Mouse (Mus musculus) embryonic facial prominence, embryonic 10.5 days (tissue): Measurements from ENCODE around the gene Ncam1. TPM values are rescaled to one million over a fixed set of nuclear protein-coding genes. Genes with fewer than 3 reads are reported as not detected.

Experiments used
- DNase-seq: peaks from one replicate; pipeline ENCODE4 v3.0.0-alpha.2; 2017; ENCODE audit warnings: low spot score
- H3K27ac ChIP-seq: fragments of 300-500 bp; sonication (generic); replicated peaks from 2 replicates; pipeline ENCODE4 v1.5.1; 2016; ENCODE audit warnings: mild to moderate bottlenecking
- H3K27me3 ChIP-seq: fragments of 300-500 bp; sonication (generic); replicated peaks from 2 replicates; pipeline ENCODE4 v1.6.1; 2016; ENCODE audit warnings: low read depth, mild to moderate bottlenecking; ENCODE audit not compliant: poor library complexity, severe bottlenecking
- H3K36me3 ChIP-seq: fragments of 300-500 bp; sonication (generic); replicated peaks from 2 replicates; pipeline ENCODE4 v1.6.1; 2016; ENCODE audit warnings: mild to moderate bottlenecking, moderate library complexity
- H3K4me1 ChIP-seq: fragments of 300-500 bp; sonication (generic); 2 replicates; pipeline ENCODE4 v1.6.1; 2016
- H3K4me3 ChIP-seq: fragments of 300-500 bp; sonication (generic); 2 replicates; pipeline ENCODE4 v1.5.1; 2016; ENCODE audit warnings: mild to moderate bottlenecking, moderate library complexity
- H3K9me3 ChIP-seq: fragments of 300-500 bp; sonication (generic); 2 replicates; pipeline ENCODE4 v1.6.1; 2016; ENCODE audit warnings: mild to moderate bottlenecking
- WGBS: fragments of 180-500 bp; shearing (Covaris S2); methylation state at CpG from one replicate; pipeline ENCODE4 v1.1.7; 2016; 5-methylcytosine and 5-hydroxymethylcytosine counted together
- polyA plus RNA-seq: library from polyadenylated mRNA; unstranded; fragments of >200 nt; fragmentation: Nextera tagmentation; extraction: Ambion mirVana; gene quantifications from 2 replicates; pipeline ENCODE4 v1.2.1, GENCODE M21; 2016

Ncam1 gene
- polyA plus RNA-seq, 1 experiment from 2014 or later = 39.1 TPM

DNA sequence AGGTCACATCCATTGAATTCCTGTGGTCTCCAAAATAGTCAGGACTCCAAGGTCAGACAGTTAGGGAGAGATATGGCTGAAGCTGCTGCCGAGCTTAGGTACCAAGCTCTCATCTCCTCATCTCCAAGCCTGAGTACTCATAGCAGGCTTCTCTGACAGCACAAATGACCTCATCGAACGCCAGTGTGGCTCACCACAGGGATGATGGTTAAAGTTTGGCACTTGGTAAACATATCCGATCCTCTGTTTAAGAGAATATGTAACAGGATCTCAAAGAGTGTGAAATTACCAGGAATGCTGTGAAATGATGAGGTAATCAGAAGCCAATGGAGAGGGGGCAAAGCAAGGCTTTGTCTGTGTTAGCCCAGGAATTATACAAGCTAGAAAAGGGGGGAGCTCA, 6.1 kb downstream of the Ncam1 start:
- WGBS = 77% methylated on average over 4 of the region's 4 CpGs
- DNase-seq = no peak
- Histone ChIP-seq H3K4me3 (no peak overlapping the region), H3K36me3 (no peaks in the 10 kb centered on the region), H3K27me3 (peaks cover 20% of the 10 kb centered on the region), H3K27ac (no peak overlapping the region), H3K9me3 (no peaks in the 10 kb centered on the region), H3K4me1 (peaks cover 14% of the 10 kb centered on the region)

DNA sequence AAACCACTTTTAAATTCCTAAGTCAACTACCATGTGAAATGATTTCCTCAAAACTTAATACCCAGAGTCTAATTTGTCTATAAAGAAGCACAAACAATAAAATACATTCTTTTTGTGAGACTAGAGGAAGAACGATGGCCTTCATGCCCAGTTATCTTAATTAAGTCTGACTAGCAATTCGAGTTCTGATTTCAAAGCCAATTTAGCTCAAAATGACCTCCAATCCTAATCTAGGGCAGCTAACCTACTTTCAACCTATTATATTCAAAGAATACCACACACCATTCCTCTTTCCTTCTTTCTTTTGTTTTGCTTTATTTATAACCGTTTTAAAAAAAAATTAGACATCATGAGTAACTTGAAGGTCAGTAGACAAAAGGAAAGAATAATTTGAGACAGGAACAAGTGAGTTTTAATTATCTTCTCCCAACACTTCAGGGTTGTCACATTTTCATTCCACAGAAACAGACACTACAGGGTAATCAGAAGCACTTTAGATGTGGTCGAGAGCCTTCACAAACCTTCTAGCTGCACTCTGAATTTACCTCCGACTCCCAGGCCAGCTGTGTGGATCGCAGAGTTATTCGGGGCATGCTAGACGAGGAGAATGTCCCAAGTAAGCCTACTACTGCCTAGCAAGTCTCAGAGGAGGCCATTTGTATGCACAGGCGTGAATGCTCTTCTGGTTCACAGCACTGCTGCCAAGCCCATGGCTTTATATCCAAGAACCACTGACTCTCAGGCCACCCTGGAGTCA, 17.5 kb downstream of the Ncam1 start:
- WGBS = 76% methylated on average over 9 of the region's 9 CpGs

DNA sequence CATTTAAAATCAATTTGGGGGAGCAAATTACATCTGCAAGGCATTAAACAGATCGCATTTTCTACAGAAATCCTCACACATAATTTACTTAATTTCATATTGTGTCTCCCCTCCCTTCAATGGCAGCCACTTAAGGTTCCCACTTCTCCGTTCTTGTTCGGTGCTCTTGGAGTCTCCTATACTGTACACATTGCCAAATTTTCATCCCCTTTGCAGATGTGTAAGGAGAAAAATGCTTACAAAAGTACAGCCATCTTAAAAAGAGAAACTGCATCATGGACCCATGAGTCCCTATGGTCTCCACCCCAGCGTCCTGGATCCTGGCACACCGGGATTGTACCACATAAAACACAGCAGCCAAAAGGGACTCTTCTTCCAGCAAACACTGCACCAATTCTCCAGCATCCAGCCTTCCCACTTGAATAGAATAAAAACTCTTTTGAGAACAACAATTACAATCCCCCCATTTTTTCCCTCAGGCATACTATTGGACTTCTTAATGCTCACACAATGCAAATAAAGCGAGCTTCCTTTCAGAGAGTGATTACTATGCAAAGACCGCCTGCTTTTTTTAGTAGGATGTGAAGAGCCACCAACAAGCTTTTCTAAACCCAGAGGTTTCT, 21.6 kb downstream of the Ncam1 start:
- DNase-seq = no peak
- H3K27ac ChIP-seq = no peak overlapping the region
- H3K4me1 ChIP-seq = peaks cover 9% of the 10 kb centered on the region
- H3K4me3 ChIP-seq = no peak overlapping the region
- H3K36me3 ChIP-seq = no peaks in the 10 kb centered on the region
- WGBS = 56% methylated on average over 7 of the region's 7 CpGs
- no peaks in the 10 kb centered on the region for H3K27me3 ChIP-seq
- H3K9me3 ChIP-seq = no peaks in the 10 kb centered on the region

More for the DNA sequence above, 17.5 kb downstream of the Ncam1 start:
- Histone ChIP-seq H3K4me3 (no peak overlapping the region), H3K36me3 (no peaks in the 10 kb centered on the region), H3K27ac (no peak overlapping the region), H3K27me3 (no peaks in the 10 kb centered on the region), H3K4me1 (0 out of 2 replicates have a peak, but pooled peaks cover 5% of the 10 kb centered on the region), H3K9me3 (no peaks in the 10 kb centered on the region)
- DNase-seq = no peak

DNA sequence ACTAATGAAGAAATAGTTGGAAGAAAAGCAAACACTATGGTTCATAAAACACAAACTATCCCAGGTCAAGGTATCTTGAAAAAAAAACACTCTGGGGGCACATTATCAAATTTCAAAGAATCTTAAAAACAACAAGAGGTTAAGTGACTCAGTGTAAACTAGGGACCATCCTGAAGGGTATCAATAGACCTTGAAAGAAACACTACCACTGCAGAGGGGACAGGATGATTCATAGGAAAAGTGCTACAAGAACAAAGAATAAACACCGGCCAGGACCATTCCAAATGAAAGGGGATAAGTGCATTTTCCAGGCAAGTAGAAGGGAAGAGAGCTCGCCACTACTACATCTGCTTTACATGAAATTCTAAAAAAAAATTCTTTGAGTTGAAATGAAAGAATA, 32.1 kb downstream of the Ncam1 start:
- Histone ChIP-seq H3K9me3 (no peaks in the 10 kb centered on the region), H3K27me3 (no peaks in the 10 kb centered on the region)
- 70% methylated on average over 2 of the region's 2 CpGs for WGBS

DNA sequence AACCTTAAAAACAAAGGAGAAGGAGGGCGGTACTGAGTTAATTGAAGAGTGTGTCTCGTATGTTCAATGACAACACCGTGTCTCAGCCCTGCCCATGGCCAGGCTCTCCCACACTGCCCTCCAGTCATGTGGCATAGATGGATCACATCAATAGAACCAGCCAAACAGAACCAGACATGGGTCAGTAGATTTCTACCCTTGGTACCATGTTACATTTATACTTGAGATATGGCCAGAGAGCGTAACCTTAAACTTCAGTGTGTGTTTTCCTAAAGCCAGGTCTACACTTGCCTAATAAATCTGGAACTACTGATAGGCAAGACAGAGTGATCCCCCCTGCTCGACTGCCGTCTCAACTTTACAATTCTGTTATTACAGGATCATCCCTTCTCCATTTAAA, 38.2 kb downstream of the Ncam1 start:
- no peaks in the 10 kb centered on the region for H3K27me3 ChIP-seq

More for the DNA sequence above, 32.1 kb downstream of the Ncam1 start:
- Histone ChIP-seq H3K4me3 (no peak overlapping the region), H3K27ac (no peak overlapping the region), H3K36me3 (no peaks in the 10 kb centered on the region), H3K4me1 (peaks cover under 1% of the 10 kb centered on the region; the same call in 1 of the 2 replicates)
- DNase-seq = no peak

DNA sequence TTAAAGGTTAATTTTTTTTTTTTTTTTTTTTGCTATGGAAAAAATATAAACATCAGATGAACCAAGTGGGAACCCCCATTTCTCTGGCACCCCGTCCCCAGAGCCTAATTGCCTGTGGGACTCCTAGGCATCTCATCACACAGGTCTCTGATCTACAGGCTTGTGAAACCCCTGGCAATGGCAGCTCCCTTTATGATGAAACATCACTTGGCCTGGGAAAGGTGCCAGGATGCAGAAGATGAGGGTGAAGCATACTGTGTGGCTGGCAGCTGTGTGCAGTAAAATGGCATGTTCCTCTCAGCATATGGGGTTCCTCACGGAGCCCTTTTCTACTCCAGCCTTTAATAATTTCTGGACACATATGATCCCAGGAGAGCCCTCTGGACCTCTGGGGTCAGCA, 40.3 kb downstream of the Ncam1 start:
- WGBS = 78% methylated on average over 2 of the region's 2 CpGs
- Histone ChIP-seq H3K4me3 (no peak overlapping the region), H3K27me3 (no peaks in the 10 kb centered on the region), H3K36me3 (no peaks in the 10 kb centered on the region), H3K4me1 (no peaks in the 10 kb centered on the region), H3K9me3 (no peaks in the 10 kb centered on the region), H3K27ac (no peak overlapping the region)
- no peak for DNase-seq

More for the DNA sequence above, 38.2 kb downstream of the Ncam1 start:
- Histone ChIP-seq H3K9me3 (no peaks in the 10 kb centered on the region), H3K36me3 (no peaks in the 10 kb centered on the region), H3K27ac (no peak overlapping the region), H3K4me3 (no peak overlapping the region), H3K4me1 (no peaks in the 10 kb centered on the region)
- no peak for DNase-seq
- whole genome bisulfite sequencing = 85% methylated on average over 6 of the region's 6 CpGs

DNA sequence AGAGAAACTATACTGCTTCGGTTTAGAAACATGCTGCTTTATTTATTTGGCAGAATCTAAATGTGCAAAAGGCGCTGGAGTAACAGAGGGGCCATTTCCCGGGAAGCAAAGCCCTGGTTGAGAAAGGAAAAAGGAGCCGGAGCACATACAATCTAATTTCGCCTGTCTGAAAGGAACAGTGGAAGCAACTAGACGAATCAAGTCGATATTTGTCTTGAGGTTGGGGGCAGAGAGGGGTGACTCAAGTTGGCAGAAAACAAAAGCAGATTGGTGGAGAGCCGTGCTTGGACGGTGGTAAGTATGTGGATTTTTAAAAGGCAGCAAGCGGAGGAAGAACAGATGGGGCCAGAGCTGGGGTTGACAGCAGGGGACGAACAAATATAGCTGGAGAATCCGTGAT, 40.7 kb downstream of the Ncam1 start:
- DNase-seq = no peak
- Histone ChIP-seq H3K27ac (no peak overlapping the region), H3K9me3 (no peaks in the 10 kb centered on the region), H3K4me1 (no peaks in the 10 kb centered on the region), H3K4me3 (no peak overlapping the region), H3K27me3 (no peaks in the 10 kb centered on the region), H3K36me3 (no peaks in the 10 kb centered on the region)
- WGBS = 81% methylated on average over 12 of the region's 12 CpGs

DNA sequence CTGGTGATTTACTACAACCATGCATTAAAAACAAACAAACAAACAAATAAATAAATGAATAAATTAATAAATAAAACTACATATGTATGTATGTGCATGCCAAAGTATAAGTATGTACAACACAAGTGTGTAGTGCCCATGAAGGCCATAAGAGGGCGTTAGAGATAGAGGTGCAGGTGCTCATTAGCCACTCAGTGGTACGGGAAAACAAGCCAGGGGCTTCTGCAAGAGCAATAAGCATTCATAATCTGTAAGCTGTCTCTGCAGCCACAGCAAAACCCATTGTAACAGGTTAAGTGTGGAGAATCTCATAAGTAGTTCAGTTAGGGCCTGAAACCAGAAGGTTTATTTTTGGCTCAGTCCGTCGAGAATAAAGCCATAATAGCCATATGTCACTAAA, 41.1 kb downstream of the Ncam1 start:
- WGBS = 91% methylated on average over 4 of the region's 4 CpGs
- Histone ChIP-seq H3K4me1 (no peaks in the 10 kb centered on the region), H3K4me3 (no peak overlapping the region), H3K36me3 (no peaks in the 10 kb centered on the region), H3K9me3 (no peaks in the 10 kb centered on the region), H3K27ac (no peak overlapping the region), H3K27me3 (no peaks in the 10 kb centered on the region)
- DNase-seq = no peak

DNA sequence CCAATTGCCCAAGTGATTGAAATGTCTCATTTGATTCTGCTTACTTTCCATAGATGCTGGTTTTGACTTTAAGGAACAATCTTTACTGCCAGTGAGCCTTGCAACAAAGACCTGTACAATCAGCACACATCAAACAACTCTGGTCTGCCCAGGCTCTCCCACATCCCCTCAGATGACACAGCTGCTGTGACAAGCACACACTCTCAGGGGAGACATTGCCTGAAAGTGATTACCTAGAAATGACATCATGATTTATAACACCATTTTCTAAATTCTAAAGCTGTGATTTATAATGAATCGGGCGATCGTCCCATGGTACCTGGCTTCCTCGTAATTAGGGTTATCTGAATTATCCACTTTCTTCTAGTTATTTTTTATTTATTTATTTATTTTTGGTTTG, 42.0 kb downstream of the Ncam1 start:
- WGBS = 92% methylated on average over 4 of the region's 4 CpGs
- no peak for DNase-seq
- Histone ChIP-seq H3K4me1 (peaks cover under 1% of the 10 kb centered on the region), H3K27me3 (no peaks in the 10 kb centered on the region), H3K36me3 (no peaks in the 10 kb centered on the region), H3K27ac (no peak overlapping the region), H3K9me3 (no peaks in the 10 kb centered on the region), H3K4me3 (no peak overlapping the region)

DNA sequence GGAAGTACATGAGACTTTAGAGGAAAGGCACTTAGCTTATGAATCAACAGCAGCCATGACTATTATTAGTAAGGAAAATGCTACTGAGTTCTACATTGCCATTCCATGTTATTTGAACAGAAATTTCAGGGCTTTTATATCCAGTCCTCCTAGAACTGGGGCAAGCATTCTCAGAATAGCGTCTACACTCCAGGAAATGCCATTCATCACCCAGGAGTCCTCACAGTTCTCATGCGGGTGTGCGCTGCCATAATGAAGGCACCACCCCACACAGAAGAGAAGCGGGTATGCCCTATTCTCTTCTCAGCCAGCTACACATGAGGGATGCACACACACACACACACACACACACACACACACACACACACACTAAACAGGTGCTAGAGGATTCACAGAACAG, 43.5 kb downstream of the Ncam1 start:
- Histone ChIP-seq H3K9me3 (no peaks in the 10 kb centered on the region), H3K4me1 (peaks cover 6% of the 10 kb centered on the region), H3K27ac (no peak overlapping the region), H3K4me3 (no peak overlapping the region), H3K36me3 (no peaks in the 10 kb centered on the region), H3K27me3 (no peaks in the 10 kb centered on the region)
- WGBS = 88% methylated on average over 4 of the region's 4 CpGs
- DNase-seq = no peak

DNA sequence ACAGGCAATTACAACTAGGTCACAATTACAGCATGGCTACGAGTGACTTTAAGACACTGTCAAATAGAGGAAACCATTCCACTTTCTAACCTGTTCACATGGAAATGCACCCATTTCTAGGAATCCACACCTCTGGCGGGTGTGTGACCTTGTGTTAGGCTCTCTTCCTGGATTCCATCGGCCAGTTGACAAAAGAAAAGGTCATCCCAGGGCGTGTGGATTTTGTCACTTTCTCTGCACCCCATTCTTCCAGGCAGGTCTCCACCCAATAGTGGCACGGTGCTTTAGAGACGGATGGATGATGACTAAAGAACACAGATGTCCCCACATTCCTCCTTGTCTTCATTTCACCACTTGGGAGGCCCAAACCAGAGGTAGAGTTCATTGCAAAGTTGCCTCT, 47.3 kb downstream of the Ncam1 start:
- WGBS = 64% methylated on average over 6 of the region's 6 CpGs
- DNase-seq = no peak

DNA sequence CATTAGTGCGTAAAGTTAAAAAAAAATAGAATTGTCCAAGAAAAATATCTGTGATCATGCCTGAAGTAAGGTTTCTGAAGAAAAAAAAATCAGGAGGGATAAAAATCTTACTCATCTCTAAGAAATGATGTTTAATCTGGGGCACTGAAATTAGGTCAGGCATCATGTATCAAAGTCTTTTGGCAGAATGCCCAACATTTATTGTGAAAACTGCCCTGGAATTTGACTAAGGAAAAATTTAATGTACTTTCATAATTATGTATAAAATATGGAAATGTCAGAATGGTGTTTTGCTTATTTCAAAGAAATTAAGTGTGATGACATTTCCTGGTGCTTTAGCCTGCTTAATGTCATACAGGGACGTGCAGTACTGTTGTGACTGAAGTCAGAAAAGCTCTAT, 52.5 kb downstream of the Ncam1 start:
- Histone ChIP-seq H3K27me3 (no peaks in the 10 kb centered on the region), H3K36me3 (no peaks in the 10 kb centered on the region), H3K27ac (no peak overlapping the region), H3K4me3 (no peak overlapping the region), H3K4me1 (peaks cover 5% of the 10 kb centered on the region), H3K9me3 (no peaks in the 10 kb centered on the region)
- DNase-seq = no peak
- 92% methylated on average over 2 of the region's 2 CpGs for WGBS

More for the DNA sequence above, 47.3 kb downstream of the Ncam1 start:
- no peaks in the 10 kb centered on the region for H3K27me3 ChIP-seq
- H3K27ac ChIP-seq = no peak overlapping the region
- H3K4me1 ChIP-seq = peaks cover 6% of the 10 kb centered on the region
- H3K9me3 ChIP-seq = no peaks in the 10 kb centered on the region
- H3K4me3 ChIP-seq = no peak overlapping the region
- no peaks in the 10 kb centered on the region for H3K36me3 ChIP-seq

DNA sequence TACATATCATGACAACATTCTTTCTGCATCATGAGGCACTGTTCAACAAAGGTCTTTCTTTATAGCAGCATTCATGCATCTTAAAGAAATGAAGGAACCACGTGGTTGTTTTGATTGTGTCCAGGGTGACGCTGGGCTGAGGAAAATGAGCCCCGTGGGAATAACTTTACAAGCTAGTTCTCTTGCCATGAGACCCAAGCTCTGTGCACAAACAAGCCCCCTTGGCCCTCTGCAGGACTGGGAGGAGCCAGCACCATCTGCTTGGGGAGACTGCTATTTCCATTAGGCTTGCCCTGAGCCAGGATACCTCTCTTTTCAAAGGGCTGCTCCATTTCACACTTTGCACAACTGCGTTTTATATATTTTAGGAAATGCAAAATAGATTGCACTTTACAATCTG, 53.0 kb downstream of the Ncam1 start:
- WGBS = 58% methylated on average over 4 of the region's 4 CpGs
- Histone ChIP-seq H3K27ac (no peak overlapping the region), H3K36me3 (no peaks in the 10 kb centered on the region)

More for the DNA sequence above, 53.0 kb downstream of the Ncam1 start:
- Histone ChIP-seq H3K27me3 (no peaks in the 10 kb centered on the region), H3K4me3 (no peak overlapping the region), H3K9me3 (no peaks in the 10 kb centered on the region), H3K4me1 (peaks cover 5% of the 10 kb centered on the region)
- DNase-seq = peak; percentile 17
